Mouse (Mus musculus) MEL (cell line): Measurements from ENCODE around the gene Dnaaf5.

ENCODE experiments used
- BHLHE40 ChIP-seq: IDR thresholded peaks from 2 replicates; pipeline ENCODE4 v1.6.1; 2012; ENCODE audit warnings: low read depth, mild to moderate bottlenecking, inconsistent platforms, low read length, improper control_type of control experiment, borderline replicate concordance
- CTCF ChIP-seq, 3 experiments: IDR thresholded peaks in 2 of 3; conservative IDR thresholded peaks in 1 of 3; 2 replicates each; pipeline ENCODE4 v1.5.1; 2011 to 2012; ENCODE audit warnings: low read length in 3 of 3, low read depth in 2 of 3, mild to moderate bottlenecking in 2 of 3, improper control_type of control experiment in 1 of 3, inconsistent platforms in 1 of 3, mixed read lengths in 1 of 3, moderate library complexity in 1 of 3; ENCODE audit not compliant: control insufficient read depth in 1 of 3, insufficient read depth in 1 of 3, poor library complexity in 1 of 3, severe bottlenecking in 1 of 3
- E2F4 ChIP-seq: IDR thresholded peaks from 2 replicates; pipeline ENCODE4 v1.6.1; 2011; ENCODE audit warnings: low read depth, low read length, improper control_type of control experiment, borderline replicate concordance
- ETS1 ChIP-seq: IDR thresholded peaks from 2 replicates; pipeline ENCODE4 v1.6.1; 2012; ENCODE audit warnings: low read depth, mild to moderate bottlenecking, inconsistent platforms, low read length, improper control_type of control experiment, moderate library complexity
- GATA1 ChIP-seq: IDR thresholded peaks from 2 replicates; pipeline ENCODE4 v1.6.1; 2011; ENCODE audit warnings: low read depth, low read length, improper control_type of control experiment
- UBTF ChIP-seq: IDR thresholded peaks from 2 replicates; pipeline ENCODE4 v1.6.1; 2012; ENCODE audit warnings: low read depth, mild to moderate bottlenecking, inconsistent platforms, low read length, improper control_type of control experiment, moderate library complexity, borderline replicate concordance; ENCODE audit not compliant: insufficient read depth
- USF1 ChIP-seq: IDR thresholded peaks from 2 replicates; pipeline ENCODE4 v1.6.1; 2014; ENCODE audit warnings: low read depth, mild to moderate bottlenecking, inconsistent platforms, low read length, improper control_type of control experiment, moderate library complexity
- ZMIZ1 ChIP-seq: IDR thresholded peaks from 2 replicates; pipeline ENCODE4 v1.6.1; 2012; ENCODE audit warnings: low read depth, mild to moderate bottlenecking, inconsistent platforms, low read length, improper control_type of control experiment, moderate library complexity

GRCm38 (mm10) chr5:139143890-139144289 lies 6.1 kb upstream of the Dnaaf5 start:
- TF ChIP-seq CTCF (IDR thresholded peaks at IDR 0.05 in 2 of 3, conservative IDR thresholded peaks at IDR 0.05 in 1 of 3; ENCODE audit: control insufficient read depth in 1 of 3, insufficient read depth in 1 of 3, low read depth in 2 of 3, low read length in 3 of 3, poor library complexity in 1 of 3, severe bottlenecking in 1 of 3): no peak
- no peak for TF ChIP-seq E2F4
- no peak for TF ChIP-seq GATA1
- no peak for TF ChIP-seq ZMIZ1
- no peak for TF ChIP-seq USF1
- no peak for TF ChIP-seq ETS1
- TF ChIP-seq UBTF: no peak
- no peak for TF ChIP-seq BHLHE40
